ENCODE assay signal across 27 mouse cellular contexts in genomic region chr6:30745591-30745990, GRCm38 (mm10). TPM values are rescaled to one million over a fixed set of nuclear protein-coding genes. Genes with fewer than 3 reads are reported as not detected.
DNase-seq lines count a peak whose midpoint lies in the region; ATAC-seq lines count a peak whose summit lies in the region.
"Had no signal": no experiment of that assay in that cellular context is flagged by ENCODE, and none has a peak within 500 bp of the region (broad histone marks: within the 10 kb centered on the region; RNA-seq: fewer than 3 reads in every experiment).

No protein-coding gene starts in this region.

- H3K4me1 ChIP-seq in embryonic facial prominence, embryonic 13.5 days = peaks cover 9% of the 10 kb centered on the region
- peaks cover 2% of the 10 kb centered on the region; the same call in 1 of the 2 replicates for H3K4me1 ChIP-seq in embryonic facial prominence, embryonic 10.5 days
- H3K4me1 ChIP-seq in heart, embryonic 10.5 days = no peaks in the 10 kb centered on the region
- H3K4me1 ChIP-seq in heart, embryonic 12.5 days (replicated peaks) = 0 out of 2 replicates have a peak, but pooled peaks cover 1% of the 10 kb centered on the region
- peaks cover 10% of the 10 kb centered on the region; the same call in 1 of the 2 replicates for H3K4me1 ChIP-seq in embryonic facial prominence, embryonic 15.5 days

- ATAC-seq in embryonic facial prominence, embryonic 13.5 days (ENCODE audit: insufficient number of reproducible peaks, insufficient read depth, low FRiP score, low TSS enrichment, low read depth) = no peak
- no peak for ATAC-seq in heart, embryonic 12.5 days (ENCODE audit: insufficient number of reproducible peaks, low FRiP score)
- no peak for ATAC-seq in embryonic facial prominence, embryonic 15.5 days (ENCODE audit: insufficient number of reproducible peaks, low FRiP score, low TSS enrichment, low read depth)
- ATAC-seq: CD4-positive, CD25-positive, alpha-beta regulatory T cell, adult 4 months; forebrain, embryonic 14.5 days; forebrain, embryonic 16.5 days had no signal

- no peak for DNase-seq in embryonic facial prominence, embryonic 10.5 days (ENCODE audit: low spot score)
- peak; percentile 63 for DNase-seq in heart, embryonic 10.5 days (ENCODE audit: low spot score)
- peak; percentile 57 for DNase-seq in NIH3T3 (ENCODE audit: low read depth)
- DNase-seq in urinary bladder, postnatal 14 days (ENCODE audit: low spot score) = no peak
- DNase-seq: adrenal gland, adult 2 months; adrenal gland, postnatal 10 days; adrenal gland, postnatal 25 days; B cell, adult 2 months; cerebellum, adult 11 months; cerebellum, adult 18-20 months; cerebellum, adult 8-10 months; cerebellum, adult 9-11 months; cerebellum, postnatal 14 days; cerebellum, postnatal 36 days; embryo, embryonic 11 days had no signal

- no peaks in the 10 kb centered on the region for H3K9me3 ChIP-seq in embryonic facial prominence, embryonic 13.5 days
- H3K9me3 ChIP-seq in embryonic facial prominence, embryonic 10.5 days = peaks cover 2% of the 10 kb centered on the region; the same call in 1 of the 2 replicates
- H3K9me3 ChIP-seq in heart, embryonic 10.5 days = no peaks in the 10 kb centered on the region
- 0 out of 2 replicates have a peak, but pooled peaks cover 2% of the 10 kb centered on the region for H3K9me3 ChIP-seq in heart, embryonic 12.5 days (replicated peaks)
- H3K9me3 ChIP-seq in embryonic facial prominence, embryonic 15.5 days (replicated peaks) = no peaks in the 10 kb centered on the region
- H3K9me3 ChIP-seq: embryonic facial prominence, embryonic 12.5 days; forebrain, embryonic 12.5 days; G1E had no signal

- 69% methylated on average over 7 of the region's 7 CpGs for WGBS in embryonic facial prominence, embryonic 13.5 days
- WGBS in embryonic facial prominence, embryonic 10.5 days = 73% methylated on average over 7 of the region's 7 CpGs
- 72% methylated on average over 7 of the region's 7 CpGs for WGBS in heart, embryonic 10.5 days
- 70% methylated on average over 7 of the region's 7 CpGs for WGBS in heart, embryonic 12.5 days
- WGBS in embryonic facial prominence, embryonic 15.5 days = 49% methylated on average over 7 of the region's 7 CpGs

- peaks cover 83% of the 10 kb centered on the region for H3K36me3 ChIP-seq in embryonic facial prominence, embryonic 13.5 days
- peaks cover 99% of the 10 kb centered on the region for H3K36me3 ChIP-seq in embryonic facial prominence, embryonic 10.5 days (replicated peaks)
- peaks cover 80% of the 10 kb centered on the region for H3K36me3 ChIP-seq in heart, embryonic 10.5 days
- H3K36me3 ChIP-seq in heart, embryonic 12.5 days = peaks cover 69% of the 10 kb centered on the region
- peaks cover 53% of the 10 kb centered on the region for H3K36me3 ChIP-seq in embryonic facial prominence, embryonic 15.5 days

- no peak overlapping the region for H3K4me3 ChIP-seq in embryonic facial prominence, embryonic 13.5 days
- H3K4me3 ChIP-seq in embryonic facial prominence, embryonic 10.5 days = no peak overlapping the region
- H3K4me3 ChIP-seq in heart, embryonic 10.5 days = no peak overlapping the region
- H3K4me3 ChIP-seq in heart, embryonic 12.5 days = no peak overlapping the region
- H3K4me3 ChIP-seq in embryonic facial prominence, embryonic 15.5 days (replicated peaks) = no peak overlapping the region
- H3K4me3 ChIP-seq: embryonic facial prominence, embryonic 12.5 days; erythroblast, embryonic 14.5 days; forebrain, embryonic 10.5 days; forebrain, embryonic 12.5 days had no signal

- no peak overlapping the region for H3K4me2 ChIP-seq in embryonic facial prominence, embryonic 13.5 days
- H3K4me2 ChIP-seq in heart, embryonic 12.5 days = no peak overlapping the region
- H3K4me2 ChIP-seq in embryonic facial prominence, embryonic 15.5 days (replicated peaks) = no peak overlapping the region
- H3K4me2 ChIP-seq: embryonic facial prominence, embryonic 12.5 days; forebrain, embryonic 12.5 days had no signal

- no peak overlapping the region for H3K9ac ChIP-seq in embryonic facial prominence, embryonic 13.5 days
- H3K9ac ChIP-seq in heart, embryonic 12.5 days = no peak overlapping the region
- no peak overlapping the region for H3K9ac ChIP-seq in embryonic facial prominence, embryonic 15.5 days
- H3K9ac ChIP-seq: embryonic facial prominence, embryonic 12.5 days; forebrain, embryonic 12.5 days had no signal

- H3K27ac ChIP-seq in embryonic facial prominence, embryonic 13.5 days = peak overlapping the region; percentile 23; the same call in 1 of the 2 replicates
- H3K27ac ChIP-seq in embryonic facial prominence, embryonic 10.5 days (replicated peaks) = no peak overlapping the region
- no peak overlapping the region for H3K27ac ChIP-seq in heart, embryonic 10.5 days
- H3K27ac ChIP-seq in heart, embryonic 12.5 days (ENCODE audit: poor library complexity, severe bottlenecking) = no peak overlapping the region
- peak overlapping the region; percentile 58 for H3K27ac ChIP-seq in embryonic facial prominence, embryonic 15.5 days (replicated peaks)
- H3K27ac ChIP-seq: embryonic facial prominence, embryonic 12.5 days; forebrain, embryonic 10.5 days; forebrain, embryonic 12.5 days had no signal

- no peaks in the 10 kb centered on the region for H3K27me3 ChIP-seq in embryonic facial prominence, embryonic 13.5 days
- no peaks in the 10 kb centered on the region for H3K27me3 ChIP-seq in embryonic facial prominence, embryonic 10.5 days (replicated peaks; ENCODE audit: low read depth, poor library complexity, severe bottlenecking)
- no peaks in the 10 kb centered on the region for H3K27me3 ChIP-seq in heart, embryonic 10.5 days (ENCODE audit: insufficient read depth, poor library complexity, severe bottlenecking)
- H3K27me3 ChIP-seq in heart, embryonic 12.5 days (replicated peaks) = no peaks in the 10 kb centered on the region
- H3K27me3 ChIP-seq in embryonic facial prominence, embryonic 15.5 days = no peaks in the 10 kb centered on the region
- H3K27me3 ChIP-seq: CH12.LX; embryonic facial prominence, embryonic 12.5 days; forebrain, embryonic 12.5 days had no signal

RNA-seq across cellular contexts. Expression of gene Mest, which starts 22.2 kb away (rescaled TPM):
- polyA plus RNA-seq in embryonic facial prominence, embryonic 13.5 days (2015; fragmentation: Nextera tagmentation; extraction: Ambion mirVana) = 874 and 912 TPM in 2 replicates
- 1,878 and 2,201 TPM in 2 replicates for polyA plus RNA-seq in embryonic facial prominence, embryonic 10.5 days (2016; fragmentation: Nextera tagmentation; extraction: Ambion mirVana)
- polyA plus RNA-seq in heart, embryonic 10.5 days (2016; fragmentation: Nextera tagmentation; extraction: Ambion mirVana) = 3,213 and 4,348 TPM in 2 replicates
- 3,424 and 3,742 TPM in 2 replicates for polyA plus RNA-seq in heart, embryonic 12.5 days (2016; fragmentation: Nextera tagmentation; extraction: Ambion mirVana)
- 1,312 and 1,376 TPM in 2 replicates for polyA plus RNA-seq in embryonic facial prominence, embryonic 15.5 days (2015; fragmentation: Nextera tagmentation; extraction: Ambion mirVana)

RNA-seq across cellular contexts. Expression of gene Cep41, which starts 52.0 kb away (rescaled TPM):
- polyA plus RNA-seq in embryonic facial prominence, embryonic 13.5 days (2015; fragmentation: Nextera tagmentation; extraction: Ambion mirVana) = 23.4 and 23.9 TPM in 2 replicates
- 17.7 and 17.9 TPM in 2 replicates for polyA plus RNA-seq in embryonic facial prominence, embryonic 10.5 days (2016; fragmentation: Nextera tagmentation; extraction: Ambion mirVana)
- polyA plus RNA-seq in heart, embryonic 10.5 days (2016; fragmentation: Nextera tagmentation; extraction: Ambion mirVana) = 12.5 and 15.3 TPM in 2 replicates
- polyA plus RNA-seq in heart, embryonic 12.5 days (2016; fragmentation: Nextera tagmentation; extraction: Ambion mirVana) = 11.9 TPM in 2 replicates
- 30.9 and 33.1 TPM in 2 replicates for polyA plus RNA-seq in embryonic facial prominence, embryonic 15.5 days (2015; fragmentation: Nextera tagmentation; extraction: Ambion mirVana)

Comparison
In these comparisons a context has a peak if more than half of its experiments do, and no peak if none do; other contexts are left out.
1. H3K27ac ChIP-seq: peak in embryonic facial prominence, embryonic 13.5 days (single experiment) and embryonic facial prominence, embryonic 15.5 days (single experiment); none in embryonic facial prominence, embryonic 10.5 days (single experiment), heart, embryonic 10.5 days (single experiment) and heart, embryonic 12.5 days (single experiment).
2. DNase-seq: peak in heart, embryonic 10.5 days (single experiment) and NIH3T3 (single experiment); none in embryonic facial prominence, embryonic 10.5 days (single experiment) and urinary bladder, postnatal 14 days (single experiment).